Mouse (Mus musculus) midbrain, embryonic 11.5 days (tissue): Measurements from ENCODE around the gene Apol8. TPM values are rescaled to one million over a fixed set of nuclear protein-coding genes. Genes with fewer than 3 reads are reported as not detected.
"Not testable (repeated sequence)": the region's sequence is repeated elsewhere in the genome, so short reads cannot be mapped to it uniquely, and the experiment has no call there.

ENCODE experiments used
- ATAC-seq: fragments of 200-750 bp; cut with Nextera tagmentation; 2 replicates; pipeline ENCODE4 v1.8.0; 2017; ENCODE audit warnings: moderate TSS enrichment, moderate library complexity; ENCODE audit not compliant: low FRiP score
- DNase-seq: peaks from one replicate; pipeline ENCODE4 v3.0.0; 2015; ENCODE audit warnings: low spot score; ENCODE audit errors: missing footprints
- H3K27ac ChIP-seq: fragments of 300-500 bp; sonication (generic); 2 replicates; pipeline ENCODE4 v1.5.1; 2014; ENCODE audit warnings: low read depth, low read length
- H3K27me3 ChIP-seq: fragments of 300-500 bp; sonication (generic); 2 replicates; pipeline ENCODE4 v1.6.1; 2014; ENCODE audit warnings: mild to moderate bottlenecking, low read length, moderate library complexity, mixed read lengths; ENCODE audit not compliant: control insufficient read depth, insufficient read depth
- H3K36me3 ChIP-seq: fragments of 300-500 bp; sonication (generic); 2 replicates; pipeline ENCODE4 v1.6.1; 2014; ENCODE audit warnings: mild to moderate bottlenecking, low read length, moderate library complexity, mixed read lengths; ENCODE audit not compliant: control insufficient read depth, insufficient read depth
- H3K4me1 ChIP-seq: fragments of 300-500 bp; sonication (generic); 2 replicates; pipeline ENCODE4 v1.6.1; 2014; ENCODE audit warnings: low read length; ENCODE audit not compliant: control insufficient read depth, insufficient read depth
- H3K4me2 ChIP-seq: fragments of 300-500 bp; sonication (generic); 2 replicates; pipeline ENCODE4 v1.6.1; 2014; ENCODE audit warnings: mild to moderate bottlenecking, moderate library complexity
- H3K4me3 ChIP-seq: fragments of 300-500 bp; sonication (generic); 2 replicates; pipeline ENCODE4 v1.5.1; 2014; ENCODE audit warnings: low read depth, low read length
- H3K9ac ChIP-seq: fragments of 300-500 bp; sonication (generic); 2 replicates; pipeline ENCODE4 v1.6.1; 2014; ENCODE audit warnings: low read length
- H3K9me3 ChIP-seq: fragments of 300-500 bp; sonication (generic); 2 replicates; pipeline ENCODE4 v1.6.1; 2016; ENCODE audit warnings: low read length; ENCODE audit not compliant: control insufficient read depth
- WGBS: fragments of 180-500 bp; shearing (Covaris S2); extraction: QIAGEN DNeasy Blood & Tissue Kit; methylation state at CpG from one replicate; pipeline ENCODE4 v1.1.7; 2014; 5-methylcytosine and 5-hydroxymethylcytosine counted together
- polyA plus RNA-seq: library from polyadenylated mRNA; unstranded; fragments of >200 nt; fragmentation: Nextera tagmentation; extraction: Ambion mirVana; gene quantifications from 2 replicates; pipeline ENCODE4 v1.2.1, GENCODE M21; 2014

The Apol8 gene
- polyA plus RNA-seq, 1 experiment from 2014 or later = 0.34 TPM

DNA sequence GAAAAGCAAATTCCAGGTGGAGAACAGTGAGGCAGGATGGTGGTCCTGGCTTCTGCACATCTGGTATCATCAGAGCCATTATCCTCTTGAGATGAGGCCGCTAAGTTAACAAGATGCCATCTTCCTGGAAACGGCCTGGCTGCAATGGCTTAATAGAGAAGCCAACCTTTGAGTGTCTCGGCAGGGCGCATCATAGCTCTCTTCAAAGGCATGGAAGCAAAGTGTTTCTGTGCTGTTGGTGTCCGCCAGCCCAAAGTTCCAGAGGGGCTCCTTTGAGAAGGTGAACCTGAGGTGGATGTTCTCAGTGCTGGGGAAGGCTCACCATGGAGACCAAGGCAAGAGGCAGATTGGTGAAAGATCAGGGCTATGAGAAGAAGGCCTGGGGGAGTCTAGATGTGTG, 25.2 kb downstream of the Apol8 start:
- H3K36me3 ChIP-seq = no peaks in the 10 kb centered on the region
- ATAC-seq (no peak), DNase-seq (peak; percentile 26)
- H3K9me3 ChIP-seq = no peaks in the 10 kb centered on the region
- no peak overlapping the region for H3K9ac ChIP-seq
- 83% methylated on average over 5 of the region's 5 CpGs for WGBS
- no peak overlapping the region for H3K27ac ChIP-seq
- no peaks in the 10 kb centered on the region for H3K4me1 ChIP-seq
- no peak overlapping the region for H3K4me3 ChIP-seq
- no peak overlapping the region for H3K4me2 ChIP-seq
- no peaks in the 10 kb centered on the region for H3K27me3 ChIP-seq

DNA sequence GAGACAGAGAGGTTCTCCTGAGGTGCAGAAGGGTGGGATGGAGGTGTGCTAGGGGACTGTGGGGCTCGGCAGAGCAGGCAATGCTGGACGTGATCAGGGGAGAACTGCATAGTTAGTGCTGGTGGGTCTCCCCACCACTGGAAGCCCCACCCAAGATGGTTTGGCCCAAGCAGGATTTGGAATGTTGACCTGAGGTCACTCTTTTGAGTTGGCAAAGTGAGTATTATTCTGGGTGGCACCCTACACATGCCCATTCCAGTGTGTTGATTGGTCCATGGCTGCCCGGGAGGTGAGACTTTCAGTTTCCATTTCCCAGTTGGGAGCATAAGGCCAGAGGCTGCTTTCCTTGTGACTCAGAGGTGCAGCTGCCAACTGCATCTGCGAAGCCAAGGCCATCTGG, 28.1 kb downstream of the Apol8 start, which contains the start of gene Apol9b:
TSS of gene Apol9b (plus strand) at position 301 of the 400 bp plus-strand sequence.
- not testable (repeated sequence) for H3K36me3 ChIP-seq, ATAC-seq
- WGBS = 60% methylated on average over 1 of the region's 4 CpGs

GRCm38 (mm10) chr15:77727745-77728144, 29.1 kb downstream of the Apol8 start:
- not testable (repeated sequence) for H3K4me2 ChIP-seq, H3K36me3 ChIP-seq, H3K9me3 ChIP-seq, H3K4me3 ChIP-seq, DNase-seq, H3K4me1 ChIP-seq, H3K27ac ChIP-seq, H3K27me3 ChIP-seq, H3K9ac ChIP-seq, ATAC-seq
- 96% methylated on average over 3 of the region's 3 CpGs for WGBS

More for the DNA sequence above, 28.1 kb downstream of the Apol8 start, which contains the start of gene Apol9b:
- not testable (repeated sequence) for H3K9me3 ChIP-seq, H3K4me2 ChIP-seq, H3K27me3 ChIP-seq, H3K9ac ChIP-seq, DNase-seq, H3K4me1 ChIP-seq, H3K4me3 ChIP-seq, H3K27ac ChIP-seq

GRCm38 (mm10) chr15:77727139-77727538, 29.7 kb downstream of the Apol8 start:
- not testable (repeated sequence) for ATAC-seq, H3K9ac ChIP-seq, H3K4me2 ChIP-seq, H3K36me3 ChIP-seq, H3K27ac ChIP-seq, H3K27me3 ChIP-seq, H3K9me3 ChIP-seq, H3K4me3 ChIP-seq, H3K4me1 ChIP-seq
- WGBS = 8% methylated on average over 3 of the region's 3 CpGs
- peak; percentile 66 for DNase-seq

GRCm38 (mm10) chr15:77725393-77726020, 31.3 kb downstream of the Apol8 start:
- H3K27ac ChIP-seq, H3K27me3 ChIP-seq, H3K4me2 ChIP-seq, H3K4me3 ChIP-seq, ATAC-seq, DNase-seq, H3K9me3 ChIP-seq, H3K4me1 ChIP-seq, H3K36me3 ChIP-seq, H3K9ac ChIP-seq: not testable (repeated sequence)
- WGBS = 75% methylated on average over 5 of the region's 6 CpGs

DNA sequence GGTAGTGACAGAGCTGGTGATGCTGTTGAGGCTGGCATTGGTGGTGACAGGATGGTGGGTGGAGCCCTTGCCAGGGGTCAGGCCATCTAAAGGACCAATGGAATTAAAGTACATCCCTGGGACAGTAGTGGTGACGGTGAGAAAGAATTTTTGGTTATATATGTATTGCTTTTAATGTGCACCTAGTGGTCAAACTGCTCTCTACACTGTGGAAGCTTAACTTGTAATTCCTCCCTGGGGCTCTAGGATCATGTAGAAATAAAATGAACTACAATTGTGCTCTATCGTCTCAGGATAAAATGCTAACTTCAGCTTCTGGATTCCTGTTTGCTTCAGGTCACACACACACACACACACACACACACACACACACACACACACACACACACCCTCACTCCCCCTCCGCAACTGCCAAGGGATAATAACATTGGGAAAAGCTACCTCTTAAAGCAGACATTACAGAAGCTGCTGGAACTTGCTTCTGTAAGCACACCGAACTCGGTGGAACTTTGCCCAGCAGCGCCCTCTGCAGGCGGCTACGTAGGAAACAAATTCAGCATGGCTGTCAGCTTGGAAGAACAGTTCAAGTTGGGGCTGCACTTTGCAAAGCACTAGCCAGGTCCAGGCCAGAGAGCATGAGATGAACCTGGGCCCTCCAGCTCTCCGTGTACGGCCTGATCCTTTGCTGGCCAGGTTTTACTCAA, 32.4 kb downstream of the Apol8 start:
- H3K4me2 ChIP-seq, H3K27me3 ChIP-seq, DNase-seq, H3K9ac ChIP-seq, ATAC-seq, H3K4me3 ChIP-seq, H3K4me1 ChIP-seq, H3K9me3 ChIP-seq, H3K27ac ChIP-seq, H3K36me3 ChIP-seq: not testable (repeated sequence)
- 22% methylated on average over 2 of the region's 10 CpGs for WGBS

- not testable (repeated sequence) for H3K4me2 ChIP-seq, H3K27me3 ChIP-seq, H3K4me1 ChIP-seq, DNase-seq, H3K27ac ChIP-seq, H3K9ac ChIP-seq, ATAC-seq, H3K36me3 ChIP-seq, H3K9me3 ChIP-seq, H3K4me3 ChIP-seq
- no CpG with 5 or more reads among the region's 3 CpGs for WGBS
Measured at GRCm38 (mm10) chr15:77721509-77721908, 35.3 kb downstream of the Apol8 start.

- not testable (repeated sequence) for H3K4me3 ChIP-seq, H3K4me1 ChIP-seq, H3K27me3 ChIP-seq, ATAC-seq, H3K9ac ChIP-seq, H3K4me2 ChIP-seq, H3K36me3 ChIP-seq, H3K27ac ChIP-seq, DNase-seq, H3K9me3 ChIP-seq
- WGBS = 89% methylated on average over 2 of the region's 6 CpGs
Measured at GRCm38 (mm10) chr15:77718240-77718639, 38.6 kb downstream of the Apol8 start.

- not testable (repeated sequence) for H3K36me3 ChIP-seq, H3K9ac ChIP-seq, H3K4me3 ChIP-seq, H3K9me3 ChIP-seq, DNase-seq, H3K4me2 ChIP-seq, H3K27ac ChIP-seq, H3K4me1 ChIP-seq, H3K27me3 ChIP-seq, ATAC-seq
- WGBS = 80% methylated on average over 1 of the region's 1 CpGs
Measured at GRCm38 (mm10) chr15:77708936-77709335, 47.9 kb downstream of the Apol8 start.
